Mouse (Mus musculus): ENCODE data around the gene Defb7. TPM values are rescaled to one million over a fixed set of nuclear protein-coding genes. Genes with fewer than 3 reads are reported as not detected.

The Defb7 gene
- not detected for total RNA-seq (2021)
- long read RNA-seq, experiment 1: 0 reads
- long read RNA-seq, experiment 2: 0 reads

GRCm38 (mm10) chr8:19494797-19495196 lies at the start of gene Defb7:
Gene Defb7 (plus strand): TSS chr8:19495097.
- DNase-seq (ENCODE audit: low spot score in 2 of 2): no peak

GRCm38 (mm10) chr8:19446378-19446777 lies 48.5 kb upstream of the Defb7 start:
- DNase-seq (ENCODE audit: low spot score in 2 of 2): no peak

GRCm38 (mm10) chr8:19461355-19461754 lies 33.5 kb upstream of the Defb7 start:
- DNase-seq (ENCODE audit: low spot score in 2 of 2): no peak

- DNase-seq (ENCODE audit: low spot score in 2 of 2): no peak
These were observed 25.9 kb upstream of the Defb7 start for GRCm38 (mm10) chr8:19469026-19469425.

- DNase-seq (ENCODE audit: low spot score in 2 of 2): no peak
These were observed 5.6 kb downstream of the Defb7 start for GRCm38 (mm10) chr8:19500524-19500923.

- no peak for DNase-seq (ENCODE audit: low spot score in 2 of 2)
These were observed 40.4 kb downstream of the Defb7 start for GRCm38 (mm10) chr8:19535195-19535829.

GRCm38 (mm10) chr8:19540376-19540775 lies 45.5 kb downstream of the Defb7 start:
- DNase-seq (ENCODE audit: low spot score in 2 of 2): no peak

Small RNA genes lying within 50 kb of the gene (microRNA-seq; reads per million reads assigned to microRNA genes)
- gene Gm27288: not detected
- gene Gm27852: not detected

Other genes with a start within 250 kb of the Defb7 start
- gene Defb5, start 247.5 kb upstream of the Defb7 start, total RNA-seq (2021): not detected
- gene Defb3, start 201.7 kb upstream of the Defb7 start, total RNA-seq (2021): not detected
- not detected for gene Defb8, start 47.5 kb upstream of the Defb7 start, total RNA-seq (2021)
- gene 4930467E23Rik, start 234.5 kb downstream of the Defb7 start, total RNA-seq (2021): under 1 TPM; 0.26 to 0.47 TPM

Data from gastrocnemius, postnatal 4 days (tissue).